16 mouse cellular contexts compared by ENCODE assay signal in genomic region chr13:49356090-49356489, GRCm38 (mm10).
"Had no signal": no experiment of that assay in that cellular context is flagged by ENCODE, and none has a peak within 500 bp of the region (broad histone marks: within the 10 kb centered on the region; RNA-seq: fewer than 3 reads in every experiment).

No protein-coding gene starts in this region.

- H3K4me2 ChIP-seq: liver, embryonic 11.5 days; liver, embryonic 15.5 days; midbrain, embryonic 11.5 days; midbrain, embryonic 15.5 days; neural tube, embryonic 13.5 days; stomach, embryonic 15.5 days had no signal

- ATAC-seq: lung, postnatal 0 days; midbrain, embryonic 15.5 days had no signal

- H3K27me3 ChIP-seq: liver, embryonic 15.5 days; midbrain, embryonic 15.5 days; neural tube, embryonic 13.5 days; stomach, embryonic 15.5 days had no signal

- H3K9me3 ChIP-seq: limb, embryonic 10.5 days; liver, embryonic 15.5 days; midbrain, embryonic 15.5 days; neural tube, embryonic 13.5 days; stomach, embryonic 15.5 days had no signal

- H3K4me1 ChIP-seq: limb, embryonic 10.5 days had no signal

- H3K27ac ChIP-seq: limb, embryonic 10.5 days; liver, embryonic 15.5 days; midbrain, embryonic 15.5 days; stomach, embryonic 15.5 days had no signal

- H3K9ac ChIP-seq: liver, embryonic 15.5 days; midbrain, embryonic 15.5 days; stomach, embryonic 15.5 days had no signal

- DNase-seq: kidney, postnatal 10 days; kidney, postnatal 4 days; lung, adult 2 months; lung, postnatal 36 days; right cerebral cortex, postnatal 14 days; thymus, adult 2 months; thymus, postnatal 25 days had no signal

- H3K4me3 ChIP-seq: left cerebral cortex, adult 2 months; limb, embryonic 10.5 days; liver, embryonic 15.5 days; midbrain, embryonic 15.5 days; neural tube, embryonic 13.5 days; stomach, embryonic 15.5 days had no signal

- H3K36me3 ChIP-seq: liver, embryonic 15.5 days; midbrain, embryonic 15.5 days; stomach, embryonic 15.5 days had no signal
